Mouse (Mus musculus) myocyte (in vitro differentiated cells): ENCODE measurements around the gene Brinp1.

Source experiments
- CEBPB ChIP-seq: IDR thresholded peaks from 2 replicates; pipeline ENCODE4 v1.6.1; 2011; ENCODE audit warnings: mild to moderate bottlenecking, moderate library complexity; ENCODE audit not compliant: poor library complexity, insufficient read depth, severe bottlenecking
- E2F4 ChIP-seq: IDR thresholded peaks from one replicate; pipeline ENCODE4 v1.6.1; 2011; ENCODE audit warnings: mild to moderate bottlenecking, control low read depth, moderate library complexity; ENCODE audit not compliant: insufficient read depth
- MAX ChIP-seq: IDR thresholded peaks from one replicate; pipeline ENCODE4 v1.6.1; 2011; ENCODE audit warnings: low read depth, mild to moderate bottlenecking, control low read depth
- MYOD1 ChIP-seq, 3 experiments: IDR thresholded peaks; one replicate each; pipeline ENCODE4 v1.6.1; 2011; ENCODE audit warnings: control low read depth in 2 of 3, low read depth in 2 of 3, mild to moderate bottlenecking in 2 of 3, moderate library complexity in 1 of 3; ENCODE audit not compliant: insufficient read length in 2 of 3, control insufficient read depth in 1 of 3
- MYOG ChIP-seq, 3 experiments: IDR thresholded peaks; one replicate each; pipeline ENCODE4 v1.6.1; 2011; ENCODE audit warnings: control low read depth in 2 of 3, low read depth in 2 of 3, mild to moderate bottlenecking in 2 of 3; ENCODE audit not compliant: insufficient read length in 2 of 3, control insufficient read depth in 1 of 3, insufficient read depth in 1 of 3
- POLR2A ChIP-seq: IDR thresholded peaks from one replicate; pipeline ENCODE4 v1.6.1; 2011; ENCODE audit warnings: low read depth, mild to moderate bottlenecking, control low read depth, moderate library complexity; ENCODE audit not compliant: insufficient read length
- POLR2AphosphoS2 ChIP-seq: IDR thresholded peaks from one replicate; pipeline ENCODE4 v1.6.1; 2011; ENCODE audit warnings: low read depth, control low read depth; ENCODE audit not compliant: insufficient read length
- REST ChIP-seq: IDR thresholded peaks from one replicate; pipeline ENCODE4 v1.6.1; 2011; ENCODE audit warnings: mild to moderate bottlenecking, control low read depth, moderate library complexity; ENCODE audit not compliant: insufficient read depth, insufficient read length
- TCF12 ChIP-seq: IDR thresholded peaks from one replicate; pipeline ENCODE4 v1.6.1; 2011; ENCODE audit warnings: mild to moderate bottlenecking, control low read depth; ENCODE audit not compliant: poor library complexity, insufficient read depth, severe bottlenecking
- TCF3 ChIP-seq: IDR thresholded peaks from one replicate; pipeline ENCODE4 v1.6.1; 2011; ENCODE audit warnings: low read depth, control low read depth; ENCODE audit not compliant: insufficient read length
- USF1 ChIP-seq: IDR thresholded peaks from one replicate; pipeline ENCODE4 v1.6.1; 2011; ENCODE audit warnings: low read depth, mild to moderate bottlenecking, control low read depth, moderate library complexity

DNA sequence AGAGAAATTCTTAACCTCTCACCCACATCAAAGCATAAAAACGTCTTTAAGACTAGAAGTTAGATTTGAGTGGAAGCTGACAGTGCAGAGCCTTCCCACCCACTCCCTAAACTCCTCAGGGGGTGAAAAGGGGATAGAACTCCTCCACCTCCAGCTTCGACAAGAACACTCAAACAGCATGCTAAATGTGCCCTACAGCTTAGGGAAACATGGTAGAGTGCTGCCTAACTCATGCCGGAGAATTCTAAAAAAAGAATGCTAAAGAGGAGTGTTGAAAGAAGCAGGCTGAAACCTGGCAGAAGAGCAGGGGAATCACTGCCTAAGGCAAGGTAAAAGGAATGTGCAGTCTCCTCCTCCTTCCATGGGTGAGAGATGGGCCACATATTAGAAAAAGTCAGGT, 43.3 kb downstream of the Brinp1 start:
- TF ChIP-seq POLR2A: no peak
- TF ChIP-seq TCF3: no peak
- TF ChIP-seq MAX: no peak
- no peak for TF ChIP-seq E2F4
- no peak for TF ChIP-seq POLR2AphosphoS2
- TF ChIP-seq TCF12: no peak
- TF ChIP-seq CEBPB: no peak
- no peak for TF ChIP-seq REST
- TF ChIP-seq USF1: no peak
- no peak for TF ChIP-seq MYOD1 (IDR thresholded peaks at IDR 0.05; ENCODE audit: control insufficient read depth in 1 of 3, insufficient read length in 2 of 3, low read depth in 2 of 3)
- no peak for TF ChIP-seq MYOG (IDR thresholded peaks at IDR 0.05; ENCODE audit: control insufficient read depth in 1 of 3, insufficient read depth in 1 of 3, insufficient read length in 2 of 3, low read depth in 2 of 3)
